Mouse (Mus musculus) limb, embryonic 12.5 days (tissue): ENCODE data around the gene Scfd2. TPM values are rescaled to one million over a fixed set of nuclear protein-coding genes. Genes with fewer than 3 reads are reported as not detected.

Experiments used
- ATAC-seq: fragments of 200-750 bp; cut with Nextera tagmentation; 2 replicates; pipeline ENCODE4 v1.8.0; 2017; ENCODE audit warnings: low read depth, moderate TSS enrichment; ENCODE audit not compliant: insufficient number of reproducible peaks, insufficient read depth, low FRiP score, low TSS enrichment
- H3K27ac ChIP-seq: fragments of 300-500 bp; sonication (generic); 2 replicates; pipeline ENCODE4 v1.5.1; 2016; ENCODE audit warnings: mild to moderate bottlenecking, moderate library complexity
- H3K27me3 ChIP-seq: fragments of 300-500 bp; sonication (generic); 2 replicates; pipeline ENCODE4 v1.6.1; 2016; ENCODE audit warnings: mild to moderate bottlenecking, moderate library complexity
- H3K36me3 ChIP-seq: fragments of 300-500 bp; sonication (generic); 2 replicates; pipeline ENCODE4 v1.6.1; 2016; ENCODE audit warnings: mild to moderate bottlenecking, moderate library complexity
- H3K4me1 ChIP-seq: fragments of 300-500 bp; sonication (generic); replicated peaks from 2 replicates; pipeline ENCODE4 v1.6.1; 2016
- H3K4me2 ChIP-seq: fragments of 300-500 bp; sonication (generic); 2 replicates; pipeline ENCODE4 v1.6.1; 2016; ENCODE audit warnings: mild to moderate bottlenecking, moderate library complexity
- H3K4me3 ChIP-seq: fragments of 300-500 bp; sonication (generic); replicated peaks from 2 replicates; pipeline ENCODE4 v1.5.1; 2016; ENCODE audit warnings: mild to moderate bottlenecking
- H3K9ac ChIP-seq: fragments of 300-500 bp; sonication (generic); replicated peaks from 2 replicates; pipeline ENCODE4 v1.6.1; 2016; ENCODE audit warnings: mild to moderate bottlenecking, moderate library complexity
- H3K9me3 ChIP-seq: fragments of 300-500 bp; sonication (generic); 2 replicates; pipeline ENCODE4 v1.6.1; 2016; ENCODE audit warnings: mild to moderate bottlenecking, moderate library complexity
- WGBS: fragments of 180-500 bp; shearing (Covaris S2); methylation state at CpG from one replicate; pipeline ENCODE4 v1.1.7; 2016; 5-methylcytosine and 5-hydroxymethylcytosine counted together
- polyA plus RNA-seq: library from polyadenylated mRNA; unstranded; fragments of >200 nt; fragmentation: Nextera tagmentation; extraction: Ambion mirVana; gene quantifications from 2 replicates; pipeline ENCODE4 v1.2.1, GENCODE M21; 2016

The Scfd2 gene
- polyA plus RNA-seq, 1 experiment from 2014 or later: 19.1 TPM

- Histone ChIP-seq H3K9me3 (no peaks in the 10 kb centered on the region), H3K4me2 (no peak overlapping the region), H3K36me3 (no peaks in the 10 kb centered on the region), H3K27ac (peak overlapping the region; percentile 75), H3K4me1 (peaks cover 26% of the 10 kb centered on the region), H3K27me3 (no peaks in the 10 kb centered on the region), H3K9ac (no peak overlapping the region), H3K4me3 (no peak overlapping the region)
- ATAC-seq: no peak
- 52% methylated on average over 3 of the region's 3 CpGs for WGBS
These were observed 198.3 kb downstream of the Scfd2 start for GRCm38 (mm10) chr5:74333258-74333657.

GRCm38 (mm10) chr5:74326228-74326627, 205.3 kb downstream of the Scfd2 start:
- Histone ChIP-seq H3K9ac (no peak overlapping the region), H3K27me3 (no peaks in the 10 kb centered on the region), H3K4me1 (no peaks in the 10 kb centered on the region; the same call in 1 of the 2 replicates), H3K27ac (no peak overlapping the region), H3K9me3 (no peaks in the 10 kb centered on the region), H3K4me2 (no peak overlapping the region), H3K36me3 (no peaks in the 10 kb centered on the region), H3K4me3 (no peak overlapping the region)
- no peak for ATAC-seq
- 94% methylated on average over 6 of the region's 6 CpGs for WGBS

DNA sequence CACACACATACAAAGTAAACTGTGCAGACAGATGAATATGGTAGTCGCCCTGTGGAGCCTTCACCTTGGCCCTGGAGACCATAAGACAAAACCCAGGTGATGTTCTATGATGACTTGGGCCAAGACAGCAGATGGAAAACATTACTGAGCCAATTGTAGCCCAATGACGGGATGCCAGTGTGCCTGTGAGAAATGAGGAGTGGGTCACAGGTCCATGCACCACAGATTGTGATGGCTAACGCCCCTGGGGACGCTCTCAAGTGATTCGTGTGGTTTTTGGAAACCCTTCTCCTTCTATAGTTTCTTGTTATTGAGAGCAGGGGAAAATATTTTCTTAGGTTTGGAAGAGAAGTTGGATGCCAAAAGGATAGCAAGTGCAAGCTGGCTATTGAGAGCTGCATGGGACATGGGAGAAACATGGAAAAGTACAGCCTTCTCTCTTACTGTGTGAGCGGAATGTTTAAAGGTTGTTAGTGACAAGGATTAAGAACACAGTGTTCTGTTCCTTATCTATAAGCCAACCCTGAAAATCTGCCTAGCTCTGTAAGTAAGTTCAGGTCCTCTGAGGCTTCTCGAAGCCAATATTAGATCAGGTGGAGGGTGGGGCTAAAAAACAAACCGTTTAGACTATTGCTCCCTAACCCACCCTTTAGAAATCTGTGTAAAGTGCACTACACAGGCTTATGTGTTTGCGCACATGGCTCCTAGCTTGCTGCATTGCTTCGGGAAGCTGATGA, 210.4 kb downstream of the Scfd2 start:
- H3K4me1 ChIP-seq: peaks cover 4% of the 10 kb centered on the region
- H3K36me3 ChIP-seq: no peaks in the 10 kb centered on the region
- no peak overlapping the region for H3K27ac ChIP-seq
- 68% methylated on average over 10 of the region's 10 CpGs for WGBS
- H3K4me2 ChIP-seq: no peak overlapping the region
- no peak for ATAC-seq
- H3K27me3 ChIP-seq: no peaks in the 10 kb centered on the region
- no peaks in the 10 kb centered on the region for H3K9me3 ChIP-seq
- H3K4me3 ChIP-seq: no peak overlapping the region
- no peak overlapping the region for H3K9ac ChIP-seq

- ATAC-seq: no peak
- no peaks in the 10 kb centered on the region for H3K27me3 ChIP-seq
- no peak overlapping the region for H3K4me2 ChIP-seq
- no peak overlapping the region for H3K27ac ChIP-seq
- no peak overlapping the region for H3K4me3 ChIP-seq
- WGBS: 83% methylated on average over 2 of the region's 2 CpGs
- H3K4me1 ChIP-seq: peaks cover 12% of the 10 kb centered on the region
- no peaks in the 10 kb centered on the region for H3K9me3 ChIP-seq
- no peak overlapping the region for H3K9ac ChIP-seq
- no peaks in the 10 kb centered on the region for H3K36me3 ChIP-seq
These were observed 212.0 kb downstream of the Scfd2 start for GRCm38 (mm10) chr5:74319551-74319950.

- Histone ChIP-seq H3K4me1 (peaks cover 13% of the 10 kb centered on the region), H3K27ac (no peak overlapping the region), H3K27me3 (no peaks in the 10 kb centered on the region), H3K4me3 (no peak overlapping the region), H3K36me3 (no peaks in the 10 kb centered on the region), H3K9me3 (no peaks in the 10 kb centered on the region), H3K9ac (no peak overlapping the region), H3K4me2 (no peak overlapping the region)
- WGBS: 90% methylated on average over 3 of the region's 3 CpGs
- no peak for ATAC-seq
These were observed 214.4 kb downstream of the Scfd2 start for GRCm38 (mm10) chr5:74317174-74317573.

- Histone ChIP-seq H3K9ac (no peak overlapping the region), H3K27me3 (no peaks in the 10 kb centered on the region), H3K4me2 (no peak overlapping the region), H3K36me3 (no peaks in the 10 kb centered on the region), H3K27ac (peak overlapping the region; percentile 41), H3K9me3 (no peaks in the 10 kb centered on the region), H3K4me3 (no peak overlapping the region), H3K4me1 (peaks cover 19% of the 10 kb centered on the region)
- ATAC-seq: no peak
- 71% methylated on average over 11 of the region's 11 CpGs for WGBS
These were observed 215.1 kb downstream of the Scfd2 start for GRCm38 (mm10) chr5:74316333-74316945.

DNA sequence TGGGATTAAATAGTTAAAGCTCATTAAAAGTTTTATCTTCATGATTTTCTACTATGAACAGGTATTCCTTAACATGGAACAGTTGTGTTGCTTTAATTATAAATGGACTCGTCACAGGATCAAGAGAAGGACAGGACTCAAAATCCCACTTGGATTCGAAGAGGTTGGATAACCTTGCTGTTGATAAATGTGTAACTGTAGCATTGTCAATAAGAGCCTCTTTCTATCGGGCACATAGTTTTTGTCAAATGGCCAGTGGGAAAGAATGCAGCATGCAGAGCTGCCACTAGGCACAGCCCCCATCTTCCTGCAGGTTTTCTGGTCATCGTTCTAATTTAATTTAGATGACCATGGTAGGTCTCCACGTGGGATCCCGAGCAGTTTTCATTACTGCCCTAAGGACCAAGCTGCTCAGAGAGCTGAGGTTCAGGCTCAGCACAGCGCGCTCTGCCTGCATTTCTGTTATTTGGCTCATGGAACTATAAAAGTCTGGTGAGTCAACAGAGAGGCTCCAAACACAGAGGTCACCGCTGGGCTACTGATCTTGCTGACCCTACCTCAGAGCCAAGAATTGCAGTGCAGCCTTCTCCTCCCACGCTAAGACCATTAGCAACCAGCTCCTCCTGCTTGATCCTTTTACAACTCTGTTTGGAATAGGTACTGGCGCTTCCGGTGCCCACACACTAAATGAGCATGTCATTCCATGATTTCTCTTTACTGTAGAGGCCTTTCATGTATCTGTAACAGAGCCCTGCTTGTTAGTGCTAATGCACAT, 215.9 kb downstream of the Scfd2 start:
- Histone ChIP-seq H3K9ac (no peak overlapping the region), H3K27ac (0 out of 2 replicates have a peak overlapping the region, but pooled peaks have one; percentile 13), H3K4me2 (no peak overlapping the region), H3K36me3 (no peaks in the 10 kb centered on the region), H3K9me3 (no peaks in the 10 kb centered on the region), H3K4me1 (peaks cover 22% of the 10 kb centered on the region), H3K27me3 (no peaks in the 10 kb centered on the region), H3K4me3 (no peak overlapping the region)
- peak; percentile 26; the same call in 1 of the 2 replicates for ATAC-seq
- 23% methylated on average over 12 of the region's 12 CpGs for WGBS

DNA sequence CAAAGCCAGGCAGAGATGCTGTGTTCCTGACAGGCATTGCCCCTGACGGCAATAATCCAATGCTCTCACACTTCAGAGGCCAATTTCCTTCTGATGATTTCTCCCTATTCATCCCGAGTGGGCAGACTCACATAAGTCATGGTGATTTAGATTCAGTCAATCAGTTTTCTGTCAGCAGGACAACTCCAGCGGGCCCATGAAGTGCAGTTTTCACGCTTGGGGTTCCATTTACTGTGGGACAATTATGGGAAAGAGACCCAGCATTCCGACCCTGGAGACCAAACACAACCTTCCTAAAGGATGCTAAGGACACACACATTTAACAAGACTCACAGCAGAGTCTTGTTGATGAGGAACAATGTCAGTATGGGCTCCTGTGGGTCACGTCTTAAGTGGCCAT, 217.1 kb downstream of the Scfd2 start:
- Histone ChIP-seq H3K4me1 (peaks cover 22% of the 10 kb centered on the region), H3K27me3 (no peaks in the 10 kb centered on the region), H3K9ac (no peak overlapping the region), H3K4me3 (no peak overlapping the region), H3K4me2 (no peak overlapping the region), H3K9me3 (no peaks in the 10 kb centered on the region), H3K27ac (no peak overlapping the region), H3K36me3 (no peaks in the 10 kb centered on the region)
- WGBS: 61% methylated on average over 6 of the region's 6 CpGs
- no peak for ATAC-seq

GRCm38 (mm10) chr5:74313542-74313941, 218.0 kb downstream of the Scfd2 start:
- Histone ChIP-seq H3K4me3 (no peak overlapping the region), H3K27me3 (no peaks in the 10 kb centered on the region), H3K4me2 (no peak overlapping the region), H3K9ac (no peak overlapping the region), H3K36me3 (no peaks in the 10 kb centered on the region), H3K9me3 (no peaks in the 10 kb centered on the region), H3K27ac (no peak overlapping the region), H3K4me1 (peaks cover 22% of the 10 kb centered on the region)
- ATAC-seq: no peak
- 87% methylated on average over 7 of the region's 7 CpGs for WGBS

DNA sequence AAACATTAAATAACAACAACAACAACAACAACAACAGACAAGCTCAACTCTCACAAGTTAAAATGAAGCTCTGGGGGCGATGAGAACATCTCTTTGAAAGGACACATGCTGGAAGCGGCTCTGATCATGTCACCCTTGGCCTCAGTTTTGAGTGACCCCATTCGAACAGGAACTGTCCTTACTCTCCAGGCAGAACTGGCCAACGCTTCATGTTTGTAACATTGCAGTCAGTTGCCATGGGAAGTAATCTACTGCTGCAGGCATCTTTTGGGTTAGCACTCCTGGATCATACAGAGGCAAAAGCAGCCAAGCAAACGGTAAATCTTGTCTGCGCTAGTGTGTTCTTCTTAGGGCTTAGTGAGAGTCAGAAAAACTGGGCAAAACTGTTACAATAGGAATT, 219.7 kb downstream of the Scfd2 start:
- Histone ChIP-seq H3K4me3 (no peak overlapping the region), H3K9me3 (no peaks in the 10 kb centered on the region), H3K9ac (no peak overlapping the region), H3K27me3 (no peaks in the 10 kb centered on the region), H3K27ac (0 out of 2 replicates have a peak overlapping the region, but pooled peaks have one; percentile 23), H3K4me2 (no peak overlapping the region), H3K4me1 (peaks cover 30% of the 10 kb centered on the region), H3K36me3 (no peaks in the 10 kb centered on the region)
- 60% methylated on average over 6 of the region's 6 CpGs for WGBS
- ATAC-seq: no peak

DNA sequence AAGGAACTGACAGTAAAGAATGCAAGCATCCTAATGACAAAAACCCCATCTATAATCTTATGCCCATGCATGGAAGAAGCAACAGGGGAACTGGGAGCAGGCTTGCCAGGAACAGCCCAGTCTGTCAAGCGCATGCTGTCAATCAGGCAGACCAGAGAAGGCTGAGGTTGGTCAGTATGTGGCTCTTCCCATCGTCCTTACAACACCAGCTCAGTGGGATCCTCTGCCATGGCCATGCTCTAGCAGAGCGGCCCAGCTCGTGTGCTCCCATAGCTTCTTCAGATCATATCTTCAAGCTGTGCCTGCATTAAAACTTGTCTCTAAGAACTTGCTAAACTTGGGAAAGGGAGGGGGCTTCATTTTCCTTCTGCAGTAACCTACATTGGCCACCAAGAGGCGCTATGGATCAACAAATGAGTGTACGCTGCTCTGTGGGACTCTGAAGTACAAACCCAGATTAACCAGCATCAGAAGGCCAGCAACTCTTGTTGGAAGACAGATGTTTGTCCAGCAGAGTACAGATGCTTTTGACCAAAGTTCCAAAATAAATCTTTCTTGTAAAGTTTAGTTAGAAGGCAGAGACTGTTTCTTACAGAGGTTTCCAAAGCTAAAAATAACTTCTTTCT, 220.2 kb downstream of the Scfd2 start:
- Histone ChIP-seq H3K4me3 (no peak overlapping the region), H3K9ac (no peak overlapping the region), H3K4me1 (peaks cover 33% of the 10 kb centered on the region), H3K27me3 (no peaks in the 10 kb centered on the region), H3K9me3 (no peaks in the 10 kb centered on the region), H3K4me2 (no peak overlapping the region), H3K36me3 (no peaks in the 10 kb centered on the region), H3K27ac (no peak overlapping the region)
- WGBS: 30% methylated on average over 6 of the region's 6 CpGs
- peak; percentile 80 for ATAC-seq
